Mouse (Mus musculus) thymus, adult 2 months (tissue): ENCODE measurements around the gene Fam19a1. TPM values are rescaled to one million over a fixed set of nuclear protein-coding genes. Genes with fewer than 3 reads are reported as not detected.
"Not testable (repeated sequence)": the region's sequence is repeated elsewhere in the genome, so short reads cannot be mapped to it uniquely, and the experiment has no call there.

ENCODE experiments used
- DNase-seq: peaks from one replicate; pipeline ENCODE4 v3.0.0; 2021
- H3K27ac ChIP-seq: fragments of 200-500 bp; 2 replicates; pipeline ENCODE4 v1.5.1; 2012; ENCODE audit warnings: low read length, control low read depth; ENCODE audit not compliant: control insufficient read depth, insufficient read depth
- H3K27me3 ChIP-seq: fragments of 200-500 bp; 2 replicates; pipeline ENCODE4 v1.6.1; 2012; ENCODE audit warnings: mild to moderate bottlenecking, low read length, moderate library complexity, mixed read lengths; ENCODE audit not compliant: control insufficient read depth, insufficient read depth
- H3K36me3 ChIP-seq: fragments of 200-500 bp; 2 replicates; pipeline ENCODE4 v1.6.1; 2012; ENCODE audit warnings: mild to moderate bottlenecking, low read length, moderate library complexity; ENCODE audit not compliant: control insufficient read depth, insufficient read depth
- H3K4me1 ChIP-seq: fragments of 200-500 bp; replicated peaks from 2 replicates; pipeline ENCODE4 v1.6.1; 2012; ENCODE audit warnings: low read length; ENCODE audit not compliant: control insufficient read depth, insufficient read depth
- H3K4me3 ChIP-seq: fragments of 200-500 bp; 2 replicates; pipeline ENCODE4 v1.5.1; 2012; ENCODE audit warnings: mild to moderate bottlenecking, low read length, control low read depth, moderate library complexity; ENCODE audit not compliant: control insufficient read depth, insufficient read depth
- CTCF ChIP-seq: fragments of 200-500 bp; IDR thresholded peaks from 2 replicates; pipeline ENCODE4 v1.5.1; 2012; ENCODE audit warnings: mild to moderate bottlenecking, control low read depth, low read length, moderate library complexity, borderline replicate concordance; ENCODE audit not compliant: control insufficient read depth, poor library complexity, insufficient read depth; ENCODE audit errors: extremely low read depth
- POLR2A ChIP-seq: fragments of 200-500 bp; IDR thresholded peaks from 2 replicates; pipeline ENCODE4 v1.6.1; 2012; ENCODE audit warnings: mild to moderate bottlenecking, low read length, control low read depth, moderate library complexity; ENCODE audit not compliant: control insufficient read depth, poor library complexity, insufficient read depth; ENCODE audit errors: extremely low read depth
- WGBS: fragments of 180-500 bp; shearing (Covaris S2); methylation state at CpG from one replicate; pipeline ENCODE4 v1.1.7; 2018; 5-methylcytosine and 5-hydroxymethylcytosine counted together
- polyA plus RNA-seq: library from polyadenylated mRNA; depleted of rRNA; stranded (reverse); fragments of >200 nt; gene quantifications from 2 replicates; pipeline ENCODE4 v1.2.3, GENCODE M21; 2012

Gene Fam19a1
- polyA plus RNA-seq, 1 experiment: 0.05 TPM

- TF ChIP-seq POLR2A (no peak), CTCF (no peak)
- WGBS: 87% methylated on average over 3 of the region's 3 CpGs
- Histone ChIP-seq H3K27me3 (no peaks in the 10 kb centered on the region), H3K36me3 (no peaks in the 10 kb centered on the region), H3K4me3 (no peak overlapping the region), H3K4me1 (no peaks in the 10 kb centered on the region), H3K27ac (no peak overlapping the region)
- DNase-seq: no peak
Observed at GRCm38 (mm10) chr6:96173681-96174080, 60.7 kb downstream of the Fam19a1 start.

GRCm38 (mm10) chr6:96178530-96178929 is 65.6 kb downstream of the Fam19a1 start:
- no peaks in the 10 kb centered on the region for H3K4me1 ChIP-seq
- no peak for TF ChIP-seq CTCF
- no peak for TF ChIP-seq POLR2A
- no peak overlapping the region for H3K27ac ChIP-seq

GRCm38 (mm10) chr6:96183392-96183791 is 70.4 kb downstream of the Fam19a1 start:
- 87% methylated on average over 4 of the region's 4 CpGs for WGBS
- TF ChIP-seq POLR2A (no peak), CTCF (no peak)
- no peak overlapping the region for H3K4me3 ChIP-seq
- H3K27me3 ChIP-seq: no peaks in the 10 kb centered on the region
- no peaks in the 10 kb centered on the region for H3K36me3 ChIP-seq
- H3K4me1 ChIP-seq: no peaks in the 10 kb centered on the region
- no peak overlapping the region for H3K27ac ChIP-seq
- DNase-seq: no peak

More at GRCm38 (mm10) chr6:96178530-96178929, 65.6 kb downstream of the Fam19a1 start:
- no peaks in the 10 kb centered on the region for H3K36me3 ChIP-seq
- no peak overlapping the region for H3K4me3 ChIP-seq
- DNase-seq: no peak
- no peaks in the 10 kb centered on the region for H3K27me3 ChIP-seq

- Histone ChIP-seq H3K36me3 (no peaks in the 10 kb centered on the region), H3K4me3 (no peak overlapping the region), H3K27ac (no peak overlapping the region), H3K4me1 (no peaks in the 10 kb centered on the region), H3K27me3 (no peaks in the 10 kb centered on the region)
- DNase-seq: no peak
- TF ChIP-seq POLR2A: no peak
- no peak for TF ChIP-seq CTCF
- 76% methylated on average over 2 of the region's 2 CpGs for WGBS
Observed at GRCm38 (mm10) chr6:96186517-96186916, 73.6 kb downstream of the Fam19a1 start.

GRCm38 (mm10) chr6:96198991-96199390 is 86.0 kb downstream of the Fam19a1 start:
- H3K27me3 ChIP-seq, H3K36me3 ChIP-seq, H3K4me1 ChIP-seq, DNase-seq, H3K4me3 ChIP-seq, H3K27ac ChIP-seq: not testable (repeated sequence)
- 95% methylated on average over 2 of the region's 2 CpGs for WGBS

- TF ChIP-seq POLR2A: no peak
- TF ChIP-seq CTCF: no peak
- no peak for DNase-seq
- Histone ChIP-seq H3K4me1 (no peaks in the 10 kb centered on the region), H3K36me3 (no peaks in the 10 kb centered on the region), H3K4me3 (no peak overlapping the region), H3K27ac (no peak overlapping the region), H3K27me3 (no peaks in the 10 kb centered on the region)
- 97% methylated on average over 2 of the region's 2 CpGs for WGBS
Observed at GRCm38 (mm10) chr6:96205395-96205794, 92.4 kb downstream of the Fam19a1 start.

GRCm38 (mm10) chr6:96234806-96235205 is 121.9 kb downstream of the Fam19a1 start:
- H3K27me3 ChIP-seq: no peaks in the 10 kb centered on the region
- H3K4me3 ChIP-seq: no peak overlapping the region
- H3K4me1 ChIP-seq: no peaks in the 10 kb centered on the region
- no peak overlapping the region for H3K27ac ChIP-seq
- no peaks in the 10 kb centered on the region for H3K36me3 ChIP-seq
- TF ChIP-seq CTCF: no peak
- TF ChIP-seq POLR2A: no peak
- no peak for DNase-seq
